Mouse (Mus musculus) thymus, adult 18-20 months (tissue): ENCODE measurements around the gene Mgat5.

Experiments
- DNase-seq, 2 experiments: peaks; one replicate each; pipeline ENCODE4 v3.0.0; 2022; ENCODE audit warnings: mixed read lengths in 2 of 2

Gene Mgat5

DNA sequence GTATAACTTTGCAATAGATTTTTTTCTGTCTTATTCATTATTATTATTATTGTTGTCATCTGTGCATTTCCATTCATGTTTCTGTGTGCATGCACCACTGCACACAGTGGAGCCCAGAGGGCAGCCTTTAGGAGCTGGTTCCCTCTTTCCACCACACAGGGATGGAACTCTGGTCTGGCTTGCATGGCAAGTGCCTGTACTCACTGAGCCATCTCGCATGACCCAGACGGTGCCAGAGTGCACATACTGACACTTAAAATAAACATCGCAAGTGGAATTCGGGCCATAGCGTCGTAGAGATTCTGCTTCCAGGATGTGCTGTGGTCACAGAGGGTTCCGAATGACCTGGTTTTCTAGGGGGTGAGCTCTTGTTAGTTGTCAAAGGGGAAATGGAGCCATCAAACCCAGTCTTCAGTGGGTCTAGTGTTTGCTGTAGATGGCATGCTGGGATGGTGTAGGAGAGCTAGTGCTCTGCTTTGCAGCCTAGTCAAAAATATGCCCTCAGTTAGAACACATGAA, 103.5 kb downstream of the Mgat5 start:
- DNase-seq, result no peak

DNA sequence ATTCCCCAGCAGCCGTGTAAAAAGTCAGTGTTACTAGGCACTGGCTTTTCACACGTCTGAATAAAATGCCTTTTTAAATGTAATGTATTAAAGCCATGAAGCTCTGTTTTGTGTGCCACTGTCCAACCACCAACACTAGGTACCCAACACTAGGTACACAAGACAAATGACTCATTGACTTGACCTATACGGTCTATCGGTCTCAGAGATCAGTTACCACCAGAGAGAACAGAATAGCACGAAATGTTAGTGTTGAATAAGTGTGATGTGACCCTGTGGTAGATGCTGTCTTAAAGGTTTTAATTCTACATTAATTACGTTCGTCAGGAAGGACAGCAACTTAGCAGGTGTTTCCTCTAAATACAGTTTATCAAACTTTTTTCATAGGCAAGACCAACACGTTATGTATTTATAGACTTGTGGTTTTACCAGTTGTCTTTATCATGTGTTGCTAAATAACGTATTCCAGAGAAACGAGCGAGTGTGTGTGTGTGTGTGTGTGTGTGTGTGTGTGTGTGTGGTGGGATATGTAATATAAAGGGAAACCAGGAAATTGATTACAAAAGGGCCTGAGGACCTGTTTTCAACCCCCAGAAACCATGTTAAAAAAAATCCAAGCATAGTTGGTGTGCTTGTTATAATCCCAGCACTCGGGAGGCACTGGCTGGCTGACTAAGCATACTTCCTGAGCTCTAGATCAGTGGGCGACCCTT, 104.3 kb downstream of the Mgat5 start:
- no peak for DNase-seq

DNA sequence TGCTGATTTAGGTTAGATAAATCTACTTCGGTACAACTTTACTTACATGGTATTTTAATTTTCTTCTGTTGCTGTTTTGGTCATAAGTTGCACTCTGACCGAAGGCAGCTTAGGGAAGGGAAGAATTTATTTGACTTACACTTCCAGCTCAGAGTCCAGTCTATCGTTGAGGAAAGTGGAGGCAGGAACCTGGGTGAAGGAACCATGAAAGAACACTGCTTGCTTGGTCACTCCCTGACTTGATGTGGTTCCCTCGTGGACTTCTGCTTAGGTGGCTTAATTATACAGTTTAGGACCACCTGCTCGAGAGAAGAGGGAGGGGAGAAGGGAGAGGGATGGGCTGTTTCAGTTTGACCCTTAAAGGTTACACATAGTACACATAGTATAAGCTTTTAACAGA, 105.2 kb downstream of the Mgat5 start:
- DNase-seq, result no peak

DNA sequence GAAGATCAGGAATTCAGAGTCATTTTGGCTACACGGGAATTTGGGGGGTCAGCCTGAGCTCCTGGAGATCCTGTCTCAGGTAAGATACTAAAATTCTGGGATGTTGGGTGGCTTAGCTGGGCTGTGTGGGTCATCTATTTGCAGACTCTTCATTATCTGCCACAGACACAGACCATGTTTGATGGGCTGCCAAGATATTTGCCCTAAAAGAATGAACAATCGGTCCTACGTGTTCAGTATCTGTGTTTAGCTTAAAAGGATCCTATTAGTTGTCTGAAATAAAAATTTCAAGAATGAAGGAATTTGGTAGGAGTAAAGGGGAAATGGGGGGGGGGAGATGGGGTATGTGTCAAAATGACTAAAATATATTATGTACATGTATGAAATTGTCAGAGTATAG, 105.9 kb downstream of the Mgat5 start:
- DNase-seq, result no peak

DNA sequence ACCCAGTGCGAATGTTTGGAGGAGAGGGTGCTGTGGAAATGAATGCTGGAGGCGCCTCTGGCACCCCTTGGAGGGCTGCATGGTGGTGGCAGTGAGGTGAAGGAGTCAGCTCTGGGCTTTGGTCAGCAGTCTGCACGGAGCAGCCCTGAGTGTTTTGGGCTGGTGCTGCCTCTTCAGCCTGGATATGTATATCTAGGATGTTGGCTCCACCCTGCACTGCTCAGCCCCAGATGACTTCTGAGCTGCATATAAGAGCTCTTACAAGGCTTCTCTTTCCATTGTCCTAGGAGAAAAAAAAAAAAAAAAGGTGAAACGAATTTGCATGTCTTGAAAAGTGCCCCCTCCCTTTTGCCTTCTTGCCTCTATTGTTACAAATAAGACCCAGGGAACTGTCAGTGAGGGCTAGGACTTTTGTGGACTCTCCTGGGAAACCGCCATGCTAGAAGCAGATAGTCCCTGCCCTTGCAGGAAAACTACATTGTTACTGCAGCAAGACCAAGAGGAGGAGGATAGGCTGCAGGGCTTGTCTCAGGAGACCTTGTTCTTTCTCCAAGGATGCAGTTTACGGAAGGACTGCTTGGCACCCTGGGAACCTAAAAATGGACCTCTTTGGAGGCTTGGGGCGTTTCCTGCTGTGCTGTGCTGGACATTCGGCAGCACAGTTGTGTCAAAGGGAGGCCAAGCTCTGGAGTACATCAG, 109.0 kb downstream of the Mgat5 start:
- no peak for DNase-seq

DNA sequence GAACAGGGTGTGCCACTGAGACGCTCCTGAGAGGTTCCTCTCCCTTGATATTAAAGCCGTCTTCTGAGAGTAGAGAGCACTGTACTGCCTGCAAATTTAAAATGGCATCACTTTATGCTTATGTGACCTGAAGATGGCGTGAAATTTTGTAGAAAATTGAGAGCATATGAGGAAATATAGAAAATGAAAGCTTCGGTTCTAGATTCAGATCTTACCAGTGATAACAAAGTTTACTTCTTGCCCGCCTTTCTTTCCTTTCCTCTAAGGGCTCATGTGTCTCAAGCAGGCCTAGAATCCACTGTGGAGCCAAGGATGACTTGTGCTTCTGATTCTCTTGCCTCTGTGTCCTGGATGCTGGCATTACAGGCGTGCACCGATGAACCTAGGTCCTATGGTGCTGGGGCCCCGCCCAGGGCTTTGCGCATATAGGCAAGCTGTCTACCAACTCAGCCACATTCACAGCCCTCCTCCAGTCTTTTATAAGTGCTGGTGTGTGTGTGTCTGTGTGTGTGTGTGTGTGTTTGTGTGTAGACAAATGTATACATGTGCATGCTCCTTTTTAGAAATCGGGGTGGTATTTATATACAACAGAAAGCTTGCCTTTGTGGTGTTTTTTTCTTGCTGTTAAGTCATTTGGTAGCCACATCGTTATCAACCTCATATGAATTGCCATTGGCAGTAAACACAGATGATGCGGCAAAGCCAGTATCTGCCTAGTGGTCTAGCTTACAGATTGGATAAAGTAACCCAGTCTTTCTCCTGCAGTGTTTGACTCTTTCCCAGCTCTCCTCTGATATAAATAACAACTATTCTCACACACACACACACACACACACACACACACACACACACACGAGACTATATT, 111.2 kb downstream of the Mgat5 start:
- no peak for DNase-seq

DNA sequence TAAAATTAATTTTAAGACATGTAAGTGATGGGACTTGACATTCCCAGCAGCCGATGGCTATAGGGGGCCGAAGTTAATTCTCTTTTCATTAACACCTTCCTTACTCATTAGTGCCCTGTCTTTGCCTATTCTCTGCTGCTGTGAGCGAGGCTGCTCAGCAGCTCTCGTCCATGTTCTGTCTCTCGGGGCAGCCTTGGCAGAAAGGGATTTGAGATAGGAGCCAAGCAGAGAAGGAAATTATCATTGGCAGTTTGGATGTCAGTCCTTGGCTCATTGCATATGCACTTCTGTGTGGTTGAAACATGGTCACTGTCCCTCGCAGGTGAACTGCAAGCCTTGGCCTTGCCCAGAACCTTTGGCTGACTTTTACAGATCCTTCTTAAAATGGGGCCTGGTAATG, 111.8 kb downstream of the Mgat5 start:
- DNase-seq, result no peak

DNA sequence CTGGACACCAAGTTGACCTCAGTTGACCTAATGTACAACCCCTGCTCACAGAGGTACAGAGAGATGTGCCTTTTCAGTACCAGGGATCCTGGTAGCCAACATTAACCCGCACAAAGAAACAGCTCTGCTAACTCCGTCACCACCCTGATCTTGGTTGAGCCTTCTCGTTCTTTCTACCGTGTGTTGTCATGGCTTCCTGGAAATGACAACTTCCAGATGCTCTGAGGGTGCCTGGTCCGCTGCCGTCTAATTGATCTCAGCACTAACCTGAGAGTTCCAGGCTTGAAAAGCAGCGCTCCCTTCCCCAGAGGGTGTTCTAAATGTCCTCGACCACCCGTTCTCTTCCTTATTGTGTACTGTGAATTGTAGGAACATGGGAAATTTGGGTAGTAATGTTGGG, 112.7 kb downstream of the Mgat5 start:
- no peak for DNase-seq

DNA sequence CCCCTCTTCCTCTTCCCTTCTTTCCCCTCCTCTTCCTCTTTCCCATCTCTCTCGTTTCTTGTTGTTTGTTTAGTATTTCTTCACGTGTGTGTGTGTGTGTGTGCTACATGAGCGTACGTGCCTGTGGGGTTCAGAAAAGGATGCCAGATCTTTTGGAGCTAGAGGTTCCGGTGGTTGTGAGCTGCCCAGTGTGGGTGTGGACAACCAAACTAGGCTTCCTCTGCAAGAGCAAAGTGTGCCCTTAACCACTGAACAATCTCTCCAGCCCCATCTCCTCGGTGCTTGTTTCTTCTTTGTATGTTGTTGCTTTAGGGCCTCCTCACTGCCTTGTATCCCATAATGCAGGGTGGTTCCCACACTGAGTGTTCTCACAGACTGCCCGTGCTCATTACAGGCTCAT, 113.7 kb downstream of the Mgat5 start:
- DNase-seq, result no peak

DNA sequence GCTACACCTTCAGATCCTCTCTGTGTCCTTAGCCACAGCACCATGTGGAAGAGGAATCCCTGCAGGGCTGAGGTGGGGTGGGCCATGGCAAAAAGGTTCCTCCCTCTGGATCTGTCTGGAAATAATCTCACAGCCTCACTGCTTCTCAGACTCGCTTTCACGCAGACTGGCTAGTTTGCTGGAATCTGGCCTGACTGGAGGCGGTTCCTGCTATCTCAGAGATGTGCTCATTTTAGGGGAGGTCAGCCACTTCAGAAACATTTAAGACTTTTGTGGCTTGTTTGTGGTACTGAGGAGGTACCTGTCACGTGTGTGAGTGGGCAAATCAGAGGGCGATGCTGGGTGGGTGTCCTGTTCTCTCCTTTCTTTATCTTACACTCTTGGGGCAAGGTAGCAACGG, 115.0 kb downstream of the Mgat5 start:
- DNase-seq, result no peak

DNA sequence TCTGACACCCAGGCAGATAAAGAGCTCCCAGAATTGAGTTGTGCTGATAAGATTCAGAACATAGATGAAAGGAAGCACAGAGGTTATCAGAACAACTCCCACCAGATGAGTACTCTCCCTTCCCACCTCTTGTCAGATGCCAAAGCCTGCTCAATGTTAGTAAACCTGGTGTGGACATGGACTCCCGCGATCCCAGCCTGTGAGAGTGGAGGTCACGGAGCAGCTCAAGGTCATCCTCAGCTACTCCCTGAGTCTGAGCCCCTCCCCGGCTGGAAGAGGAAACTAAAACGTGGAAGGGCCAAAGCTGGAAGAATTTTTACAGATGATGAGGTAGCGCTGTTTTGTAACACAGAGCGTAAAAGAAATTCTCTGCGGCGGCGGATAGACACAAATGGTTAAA, 116.1 kb downstream of the Mgat5 start:
- DNase-seq, result no peak

DNA sequence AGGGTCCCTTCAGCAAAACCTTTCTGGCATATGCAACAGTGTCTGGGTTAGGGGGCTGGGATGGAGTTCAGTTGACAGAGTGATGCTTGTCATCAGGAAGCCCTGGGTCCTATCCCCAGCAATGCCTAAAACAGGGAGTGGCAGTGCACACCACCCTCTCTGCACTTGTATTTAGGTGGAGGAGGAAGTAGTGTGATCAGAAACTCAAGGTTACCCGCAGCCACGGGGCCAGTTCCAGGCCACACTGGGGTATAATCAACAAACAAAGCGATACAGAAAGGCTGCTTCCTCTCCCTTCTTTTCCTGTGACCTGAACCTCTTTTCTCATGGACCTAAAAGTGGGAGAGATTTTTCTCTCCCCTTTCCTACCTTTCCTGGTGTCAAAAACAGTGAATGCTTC, 116.8 kb downstream of the Mgat5 start:
- no peak for DNase-seq

DNA sequence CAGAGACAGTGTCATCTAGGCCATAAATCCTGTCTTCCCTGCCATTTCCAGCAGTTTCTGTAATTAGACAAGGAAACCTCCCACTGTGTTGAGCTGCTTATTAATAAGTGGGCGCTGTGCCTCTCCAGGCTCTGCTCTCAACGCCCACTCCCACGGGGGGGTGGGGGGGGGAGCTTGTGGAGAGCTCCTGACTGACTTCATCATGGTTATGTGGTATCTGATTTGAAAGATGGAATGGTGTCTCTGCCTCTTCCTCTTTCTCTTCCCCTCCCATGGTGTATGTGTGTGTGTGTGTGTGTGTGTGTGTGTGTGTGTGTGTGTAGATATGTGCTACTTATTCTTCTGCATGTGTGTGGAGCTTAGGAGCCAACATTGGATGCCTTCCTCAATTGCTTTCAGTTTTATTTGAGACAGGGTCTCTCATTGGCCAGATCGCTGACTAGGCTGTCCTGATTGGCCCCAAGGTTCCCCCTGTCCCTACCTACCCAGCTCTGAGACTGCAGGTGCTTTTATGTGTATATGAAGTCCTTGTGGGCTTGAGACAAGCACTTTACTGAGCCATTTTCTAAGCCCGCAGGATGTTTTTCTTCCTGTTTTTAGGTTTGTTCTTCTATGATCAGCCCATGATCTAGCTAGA, 117.5 kb downstream of the Mgat5 start:
- no peak for DNase-seq

DNA sequence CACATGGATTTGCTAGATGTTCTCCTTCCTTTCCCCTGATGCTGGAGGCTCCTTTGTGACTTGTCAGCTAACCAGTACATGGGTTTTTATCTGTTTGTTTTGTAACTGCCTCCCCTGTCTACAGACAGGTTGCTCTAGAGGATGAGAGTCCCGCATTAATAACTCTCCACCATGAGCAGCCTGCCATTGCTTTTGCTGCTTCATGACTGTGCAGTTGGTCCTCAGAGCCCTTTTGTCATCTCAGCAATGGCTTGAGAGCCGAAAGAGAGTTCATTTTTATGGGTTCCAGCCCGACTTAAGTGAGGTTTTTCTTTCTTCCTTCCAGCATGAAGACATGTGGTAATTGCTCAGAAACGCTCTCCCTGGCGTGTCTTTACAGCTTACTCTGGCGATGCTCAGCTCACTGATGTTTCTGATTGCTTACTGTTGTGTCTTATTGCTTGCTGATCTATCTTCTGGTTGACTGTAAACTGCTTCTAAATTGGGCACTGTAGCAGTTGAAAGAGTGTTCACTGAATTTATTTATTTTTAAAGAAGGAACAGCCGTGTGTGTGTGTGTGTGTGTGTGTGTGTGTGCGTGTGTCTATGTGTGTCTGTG, 120.9 kb downstream of the Mgat5 start:
- no peak for DNase-seq

DNA sequence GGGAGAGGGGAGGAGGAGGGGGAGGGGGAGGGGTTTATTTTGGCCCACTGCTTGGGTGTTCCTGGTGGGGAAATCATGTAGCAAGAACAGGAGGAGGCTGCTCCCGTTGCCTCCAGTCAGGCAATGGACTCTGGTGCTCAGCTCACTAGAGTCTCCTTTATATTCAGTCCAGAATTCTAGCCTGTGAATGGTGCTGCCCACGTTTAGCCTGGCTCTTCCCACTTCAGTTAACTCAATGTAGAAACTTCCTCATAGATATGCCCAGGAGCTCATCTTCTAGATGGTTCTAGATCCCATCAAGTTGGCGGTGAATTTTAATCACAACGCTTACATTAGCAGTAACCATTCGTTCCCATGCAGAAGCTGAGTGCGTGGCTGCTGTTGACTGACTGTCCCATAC, 123.0 kb downstream of the Mgat5 start:
- no peak for DNase-seq

DNA sequence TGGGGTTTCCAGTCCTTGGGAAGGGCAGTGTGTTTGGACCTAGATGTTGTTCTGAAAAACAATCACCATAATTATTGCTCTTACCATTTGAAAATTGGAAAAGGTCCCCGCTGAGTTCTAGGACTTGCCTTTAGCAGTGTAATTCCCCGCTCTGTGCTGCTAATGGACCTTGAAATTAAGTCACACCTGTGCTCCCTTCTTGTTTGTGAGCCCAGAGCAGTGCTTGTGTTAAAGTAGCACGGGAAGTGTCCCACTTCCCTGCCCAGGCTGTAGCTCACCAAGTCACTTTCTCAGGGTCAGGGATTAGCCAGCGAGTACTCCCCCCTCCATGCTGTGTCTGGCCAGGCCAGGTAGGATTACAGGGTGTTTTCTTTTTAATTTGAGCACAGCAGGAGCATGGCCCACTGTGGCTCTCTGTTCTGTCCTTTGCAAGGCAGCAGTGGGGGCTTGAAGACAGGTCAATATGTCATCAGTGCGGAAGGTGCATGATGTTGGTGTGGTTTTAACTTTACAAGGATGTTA, 123.6 kb downstream of the Mgat5 start:
- no peak for DNase-seq

DNA sequence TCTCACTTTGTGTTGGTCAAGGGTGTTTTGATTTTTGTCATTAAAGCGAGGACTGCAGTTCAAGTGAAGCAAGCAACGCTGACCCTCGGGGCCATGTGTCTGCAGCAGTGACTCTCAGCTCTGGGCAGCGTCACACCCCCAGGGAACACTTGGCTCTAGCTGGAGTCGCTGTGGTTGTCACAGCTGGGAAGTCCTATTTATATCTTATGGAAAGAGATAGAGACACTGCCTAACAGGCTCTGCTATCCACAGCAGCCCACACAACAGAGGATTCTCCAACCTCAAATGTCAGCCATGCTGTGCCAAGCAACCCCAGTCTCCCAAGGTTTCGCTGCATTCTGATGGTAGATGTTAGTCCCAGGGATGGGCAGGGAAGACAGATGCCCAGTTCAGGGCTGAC, 125.0 kb downstream of the Mgat5 start:
- DNase-seq, result no peak

DNA sequence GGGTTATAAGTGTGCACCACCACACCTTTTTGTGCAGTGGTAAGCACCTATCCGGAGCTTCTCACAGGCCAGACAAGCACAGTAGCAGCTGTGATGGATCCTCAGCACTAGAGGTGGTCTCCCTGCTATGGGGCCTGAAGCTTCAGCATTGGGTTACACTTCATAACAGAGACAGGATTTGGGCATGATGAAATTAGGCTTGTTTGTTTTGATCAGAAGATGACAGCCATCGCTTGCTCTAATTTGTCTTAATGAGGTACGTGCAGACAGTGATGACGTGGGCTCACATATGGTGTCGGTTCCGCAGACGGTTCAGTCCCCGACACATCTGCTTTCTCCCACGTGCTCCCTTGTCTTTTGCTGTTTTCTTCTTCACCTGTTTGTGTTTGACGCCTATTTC, 132.9 kb downstream of the Mgat5 start:
- DNase-seq, result no peak

DNA sequence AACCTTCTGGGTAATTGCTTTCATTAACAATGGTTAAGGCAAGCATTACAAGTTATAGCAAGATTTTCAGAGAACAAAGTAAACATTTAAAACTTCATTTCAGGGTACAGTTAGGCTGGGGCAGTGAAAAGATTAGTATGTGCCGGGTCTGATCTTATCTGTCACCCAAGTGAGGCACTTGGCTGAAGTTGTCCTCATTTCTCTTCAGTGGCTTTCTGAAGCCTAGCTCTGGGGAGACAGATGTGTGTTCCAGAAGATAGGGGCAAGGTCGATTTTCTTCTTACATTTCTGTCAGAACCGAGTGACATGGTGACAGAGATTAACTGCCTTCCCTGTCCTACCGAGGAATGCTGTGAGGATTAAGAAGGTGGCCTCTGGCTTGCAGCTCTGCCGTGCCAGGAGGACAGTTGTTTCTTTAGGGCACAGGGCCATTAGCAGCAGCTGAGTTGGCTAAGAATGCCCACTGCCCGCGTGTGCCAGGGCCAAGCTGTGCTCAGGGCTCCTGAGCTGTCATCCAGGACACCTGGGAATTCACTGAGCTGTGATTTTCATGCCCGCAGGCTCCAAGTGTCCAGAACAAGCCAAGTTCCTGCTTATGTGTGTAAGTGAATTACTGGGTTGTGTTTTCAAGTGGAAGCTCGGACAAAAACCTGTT, 134.1 kb downstream of the Mgat5 start:
- DNase-seq, result no peak

DNA sequence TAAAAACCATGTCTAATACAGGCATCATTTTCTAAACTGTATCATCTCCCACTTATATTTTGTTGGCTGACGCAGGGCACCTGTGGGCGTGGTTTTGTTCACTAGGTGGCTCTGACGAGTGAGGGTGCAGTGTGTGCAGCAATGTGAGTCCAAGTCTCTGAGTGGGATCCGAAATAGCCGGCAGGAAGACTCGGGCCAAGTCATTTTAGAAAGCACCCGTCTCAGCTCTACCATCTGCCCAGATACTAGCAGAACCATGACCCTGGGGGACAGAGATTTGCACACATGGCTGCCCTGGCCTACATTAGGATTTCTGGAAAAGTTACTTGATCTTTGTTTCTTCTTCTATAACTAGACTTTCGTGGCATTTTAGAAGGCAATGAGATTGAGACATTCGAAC, 135.5 kb downstream of the Mgat5 start:
- no peak for DNase-seq

DNA sequence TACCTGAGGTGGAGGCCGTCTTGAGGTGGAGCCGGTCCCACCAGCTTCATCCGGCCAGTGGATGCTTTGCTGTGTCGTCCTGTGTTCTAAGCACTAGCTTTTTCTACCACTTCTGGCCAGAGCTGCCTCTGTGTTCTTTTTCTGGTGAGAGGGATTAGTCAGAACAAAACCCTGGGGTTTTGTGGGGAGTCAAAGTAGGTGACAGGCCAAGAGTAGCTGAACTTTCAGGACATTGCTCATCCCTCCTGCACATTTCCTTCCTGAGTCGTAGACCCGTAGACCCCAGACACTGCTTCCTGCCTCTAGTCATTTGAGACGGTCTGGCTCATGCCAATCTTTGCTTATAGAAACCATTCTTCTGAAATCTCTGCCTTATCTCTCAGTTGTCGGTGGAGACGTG, 140.1 kb downstream of the Mgat5 start:
- no peak for DNase-seq

DNA sequence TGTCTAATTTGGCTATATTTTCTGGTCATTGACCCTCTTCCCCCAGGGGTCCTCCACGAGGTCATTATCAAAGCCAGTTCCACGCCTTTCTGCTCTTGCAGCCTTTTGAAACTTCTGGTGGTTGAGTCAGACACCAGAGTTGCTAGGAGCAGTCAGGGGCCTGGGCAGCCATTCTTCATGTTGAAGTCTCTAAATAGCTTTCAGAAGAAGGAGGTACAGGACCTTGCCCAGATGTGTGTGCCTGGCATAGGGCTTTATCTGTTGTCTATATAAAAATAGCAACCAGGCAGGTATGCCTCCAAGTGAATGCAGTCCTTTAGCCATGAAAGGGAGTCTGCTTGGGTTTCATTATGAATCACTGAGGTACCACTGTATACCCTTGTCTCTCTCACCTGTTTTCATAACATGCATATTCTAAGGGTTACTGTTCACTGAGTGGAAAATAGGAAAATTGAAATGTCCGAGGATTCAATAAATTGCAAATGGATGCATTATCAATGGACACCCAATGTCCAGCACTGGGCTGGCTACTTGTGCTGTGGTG, 141.9 kb downstream of the Mgat5 start:
- no peak for DNase-seq
